Mouse (Mus musculus) monocyte, adult 2 months (primary cell): ENCODE results near the gene Wnt9a.

Experiments
- DNase-seq, 2 experiments: peaks; one replicate each; pipeline ENCODE4 v3.0.0; 2022; ENCODE audit warnings: low spot score in 2 of 2, low read depth in 1 of 2

Wnt9a gene

DNA sequence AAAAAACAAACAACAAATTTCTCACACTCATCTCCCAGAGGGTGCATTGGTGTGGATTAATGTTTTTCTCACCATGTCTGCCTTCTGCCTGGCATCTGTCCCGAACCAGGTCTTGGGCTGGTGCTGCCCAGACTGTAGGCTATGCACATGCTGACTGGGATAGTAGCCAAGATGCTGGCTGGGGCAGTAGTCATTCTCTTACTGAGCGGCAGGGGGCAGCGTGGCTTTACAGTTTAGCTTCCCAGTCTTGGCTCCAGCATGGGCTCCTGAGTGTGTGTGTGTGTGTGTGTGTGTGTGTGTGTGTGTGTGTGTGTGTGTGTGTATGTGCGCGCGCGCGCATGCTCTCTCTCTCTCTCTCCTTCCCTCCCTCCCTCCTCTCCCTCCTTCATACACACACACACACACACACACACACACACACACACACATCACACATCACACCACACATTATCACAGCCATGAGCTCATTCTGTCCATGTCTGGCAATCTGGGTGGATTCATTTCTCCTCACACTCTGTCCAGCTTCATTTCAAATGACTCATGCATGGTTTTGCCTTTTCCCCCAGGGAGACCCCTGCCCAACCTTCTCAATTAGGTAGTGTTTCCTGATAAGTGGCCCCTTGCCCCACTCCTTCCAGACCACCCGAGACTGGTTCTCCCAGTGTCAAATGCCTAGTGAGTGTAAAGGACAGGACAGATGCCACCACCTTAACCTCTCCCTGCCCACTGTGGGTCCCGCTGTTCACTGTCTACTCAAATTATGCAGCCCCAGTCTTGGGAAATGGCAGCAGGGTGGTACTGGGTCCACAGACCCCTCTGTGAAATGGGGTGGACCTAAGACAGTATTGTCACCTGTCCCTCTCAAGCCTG is 3.8 kb upstream of the Wnt9a start:
- no peak for DNase-seq

DNA sequence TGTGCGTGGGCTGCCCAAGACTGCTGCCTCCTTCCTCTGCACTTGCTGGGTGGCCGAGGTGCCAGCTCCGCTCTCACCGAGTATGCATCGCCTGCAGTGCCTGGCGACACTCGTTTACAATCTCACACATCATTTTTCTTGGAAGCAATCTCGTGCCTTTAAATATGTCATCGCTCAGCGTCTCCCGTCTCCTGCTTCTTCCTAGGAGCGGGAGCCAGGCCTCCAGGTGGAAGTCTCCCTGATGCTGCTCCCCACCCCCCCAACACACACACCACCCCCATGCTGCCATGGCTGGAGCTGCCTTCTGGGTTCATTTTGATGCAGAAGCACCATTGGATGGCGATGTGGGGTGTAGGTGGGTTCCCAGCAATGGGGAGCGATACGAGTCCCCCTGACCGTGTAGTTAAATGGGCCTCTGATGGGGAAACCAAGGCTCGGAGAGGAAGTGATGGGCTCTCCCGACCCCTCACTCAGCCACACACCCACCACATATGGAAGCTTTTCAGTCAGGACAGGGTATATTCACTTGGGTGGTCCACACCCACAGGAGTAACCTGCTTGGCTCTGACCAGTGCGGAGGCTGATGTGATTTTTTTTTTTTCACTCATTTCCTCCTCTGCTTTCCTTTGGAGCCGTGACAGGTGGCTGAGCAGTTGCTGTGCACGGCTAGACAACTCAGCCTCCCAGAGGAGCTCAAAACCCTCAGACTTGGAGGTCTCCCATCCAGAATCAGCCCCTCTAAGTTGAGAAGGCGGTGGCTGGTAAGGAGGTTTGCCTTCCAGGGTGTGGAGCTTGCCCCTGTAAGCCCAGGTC is 1.5 kb upstream of the Wnt9a start:
- no peak for DNase-seq

DNA sequence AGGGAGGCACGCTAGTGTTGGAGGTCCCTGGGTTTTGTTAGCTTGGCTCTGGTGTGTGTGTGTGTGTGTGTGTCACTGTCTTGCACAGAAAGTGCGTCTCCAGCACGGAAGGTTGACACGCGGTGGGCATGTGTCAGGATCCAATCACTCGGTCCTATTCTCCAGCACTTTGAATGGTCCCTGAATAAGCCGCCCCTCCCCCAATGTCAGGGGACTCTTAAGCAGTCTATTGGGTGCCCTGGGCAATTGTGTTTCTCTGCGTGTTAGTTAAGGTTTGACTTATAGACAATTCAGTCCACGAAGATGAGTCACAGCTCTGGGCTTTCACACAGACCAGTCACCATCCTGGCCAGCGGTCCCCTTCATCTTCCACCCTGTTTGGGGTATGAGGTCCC is 910 bp upstream of the Wnt9a start:
- no peak for DNase-seq

DNA sequence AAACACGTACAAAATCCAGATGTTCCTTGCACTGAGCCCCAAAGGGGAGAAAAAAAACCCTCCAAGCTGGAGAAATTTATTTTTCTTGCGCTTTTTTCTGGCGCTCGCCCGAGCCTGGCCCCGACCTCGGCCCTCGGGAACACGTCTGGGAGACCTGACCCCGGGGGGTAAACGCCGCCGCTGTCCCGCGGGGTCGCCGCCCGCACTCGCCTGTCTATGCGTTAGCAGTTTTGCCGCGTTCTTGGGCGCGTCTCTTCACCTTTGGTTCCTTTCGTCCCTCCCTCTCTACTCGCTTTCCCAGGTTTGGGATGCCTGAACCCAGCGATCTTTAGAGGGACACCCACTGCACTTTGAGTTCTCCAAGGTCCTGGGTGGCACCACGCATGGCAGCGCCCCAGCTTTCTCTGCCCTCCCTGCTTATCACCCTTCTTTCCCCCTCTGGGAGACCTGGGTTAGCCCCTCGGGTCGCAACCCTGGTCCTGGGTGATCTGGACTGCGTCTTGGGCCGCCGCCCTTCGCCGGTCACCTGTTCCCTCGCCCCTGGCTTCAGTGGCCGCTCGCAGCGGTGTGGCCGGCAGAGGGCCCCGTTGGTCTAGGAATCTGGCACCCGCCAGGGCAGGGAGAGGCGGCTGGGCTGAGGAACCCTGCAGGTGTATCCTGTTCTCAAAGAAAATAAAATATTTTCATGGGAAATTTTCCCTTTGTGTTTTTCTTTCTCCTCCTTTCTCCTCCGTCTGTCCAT is 865 bp downstream of the Wnt9a start:
- DNase-seq: no peak

DNA sequence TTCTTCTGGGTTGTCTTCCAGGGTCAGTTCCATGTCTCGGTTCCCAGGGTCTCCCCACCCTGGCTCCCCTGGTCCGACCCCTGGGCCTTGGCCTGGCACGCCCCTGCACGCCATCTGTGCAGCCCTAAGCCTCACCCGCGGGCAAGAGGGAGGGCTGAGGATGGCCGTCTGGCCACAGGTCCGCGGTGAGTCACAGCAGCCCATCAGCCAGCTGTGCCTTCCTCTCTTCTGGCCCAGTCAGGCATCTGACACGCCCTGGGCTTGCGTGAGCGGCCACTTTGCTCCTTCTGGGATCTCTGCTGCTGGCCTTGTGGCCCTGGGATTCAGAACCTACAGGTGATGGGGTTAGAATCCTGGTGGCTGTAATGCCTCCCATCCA is 1.4 kb downstream of the Wnt9a start:
- DNase-seq: no peak

DNA sequence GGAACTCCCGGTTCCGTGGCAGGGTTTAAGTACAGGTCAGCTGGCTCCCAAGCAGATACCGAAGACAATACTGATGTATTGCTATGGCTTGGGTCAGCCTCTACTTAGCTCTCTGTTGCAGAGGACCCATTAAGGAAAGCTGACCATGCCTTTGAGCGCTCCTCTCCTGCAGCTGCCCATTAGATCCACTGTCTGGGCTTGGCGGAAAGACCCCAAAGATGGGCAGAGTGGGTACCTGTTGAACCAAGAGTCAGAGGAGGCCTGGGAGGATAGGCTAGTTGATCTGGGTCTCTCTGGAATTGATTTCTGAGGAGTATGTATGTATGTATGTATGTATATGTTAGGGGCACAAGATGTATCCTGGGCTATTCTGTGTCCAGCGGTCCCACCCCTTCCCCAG is 1.9 kb downstream of the Wnt9a start:
- no peak for DNase-seq

DNA sequence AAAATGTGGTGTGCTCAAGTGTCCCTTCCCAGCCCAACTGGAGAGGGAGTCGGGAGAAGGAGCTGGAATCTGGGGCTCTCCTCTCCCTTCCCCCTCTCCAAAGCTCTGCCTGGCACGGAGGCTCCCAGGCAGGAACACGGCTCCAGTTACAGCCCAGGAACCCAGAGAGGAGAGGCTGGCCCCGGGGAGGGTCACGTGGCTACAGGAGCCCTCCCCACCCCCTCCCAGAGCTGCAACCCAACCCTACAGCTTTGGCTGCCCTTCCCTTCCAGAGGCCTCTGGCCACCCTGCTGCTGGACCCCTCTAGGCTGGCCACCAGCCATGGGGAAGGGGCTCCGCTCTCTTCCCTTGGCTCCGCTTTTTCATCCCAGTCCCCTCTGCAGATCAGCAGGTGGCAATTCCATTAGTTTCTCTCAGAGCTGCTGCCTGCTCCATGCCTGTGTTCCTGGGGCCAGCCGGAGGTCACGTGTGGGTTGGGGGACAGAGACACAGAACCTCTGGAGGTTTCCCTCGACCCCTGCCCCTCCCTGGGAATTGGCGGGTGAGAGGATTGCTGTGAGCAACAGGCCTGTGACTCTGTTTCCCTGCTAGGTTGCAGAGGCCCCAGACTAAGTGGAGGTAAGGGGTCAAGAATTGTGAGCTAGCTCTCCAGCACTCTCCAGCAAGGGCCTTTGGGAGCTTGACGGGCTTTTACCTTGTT is 2.5 kb downstream of the Wnt9a start:
- no peak for DNase-seq

DNA sequence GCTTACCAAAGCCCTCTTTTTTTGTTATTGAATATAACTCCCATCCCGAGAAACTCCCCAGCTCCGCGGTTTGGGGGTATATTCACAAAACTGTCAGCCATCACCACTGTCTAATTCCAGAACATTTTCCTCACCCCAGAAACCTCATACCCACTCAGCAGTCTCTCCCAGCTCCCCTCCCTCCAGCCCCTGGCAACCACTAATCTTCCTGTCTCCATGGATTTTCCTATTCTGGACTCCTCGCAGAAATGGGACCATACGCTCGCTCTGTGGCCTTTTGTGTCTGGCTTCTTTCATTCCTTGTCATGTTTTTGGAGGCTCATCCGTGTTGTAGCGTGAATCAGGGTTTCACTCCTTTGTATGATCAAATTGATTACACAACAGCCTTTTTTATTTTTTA is 3.2 kb downstream of the Wnt9a start:
- no peak for DNase-seq

DNA sequence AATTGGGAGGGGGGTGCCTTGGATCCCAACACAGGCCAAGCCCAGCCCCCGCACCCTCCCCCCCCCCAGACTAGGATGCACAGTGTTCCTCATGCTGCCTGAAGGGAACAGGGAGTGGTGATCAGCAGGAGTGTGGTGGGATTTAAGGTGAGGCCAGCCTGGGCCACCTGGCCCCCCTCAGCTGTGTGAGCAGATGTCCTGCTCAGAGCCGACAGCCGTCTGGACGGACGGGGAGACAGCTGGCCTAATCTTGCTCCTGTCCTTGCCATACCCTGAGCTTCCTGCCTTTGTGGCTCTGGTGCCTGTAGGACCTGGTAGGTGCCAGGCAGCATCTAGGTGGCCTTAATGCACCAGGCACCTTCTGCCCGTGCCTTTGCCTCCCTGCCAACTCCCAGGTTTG is 5.3 kb downstream of the Wnt9a start:
- no peak for DNase-seq

DNA sequence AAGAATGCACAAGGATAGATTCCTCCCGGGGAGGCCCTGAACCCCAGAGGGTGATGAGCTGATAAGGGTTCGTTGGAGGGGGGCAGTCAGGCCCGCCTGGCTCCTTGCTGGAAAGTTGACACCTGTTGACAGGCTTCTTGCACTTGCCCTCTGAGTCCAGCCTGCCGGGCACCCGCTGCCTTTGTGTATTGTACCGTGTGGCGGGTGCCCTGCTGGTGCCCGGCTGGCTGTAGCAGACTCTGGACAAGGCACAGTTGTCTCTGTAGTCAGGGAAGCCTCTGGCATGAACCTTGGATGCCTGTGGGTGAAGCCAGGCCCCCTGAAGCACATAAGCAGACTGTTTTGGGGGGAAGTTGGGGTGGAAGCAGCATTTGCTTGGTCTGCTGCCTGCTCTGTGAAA is 5.8 kb downstream of the Wnt9a start:
- DNase-seq: no peak

DNA sequence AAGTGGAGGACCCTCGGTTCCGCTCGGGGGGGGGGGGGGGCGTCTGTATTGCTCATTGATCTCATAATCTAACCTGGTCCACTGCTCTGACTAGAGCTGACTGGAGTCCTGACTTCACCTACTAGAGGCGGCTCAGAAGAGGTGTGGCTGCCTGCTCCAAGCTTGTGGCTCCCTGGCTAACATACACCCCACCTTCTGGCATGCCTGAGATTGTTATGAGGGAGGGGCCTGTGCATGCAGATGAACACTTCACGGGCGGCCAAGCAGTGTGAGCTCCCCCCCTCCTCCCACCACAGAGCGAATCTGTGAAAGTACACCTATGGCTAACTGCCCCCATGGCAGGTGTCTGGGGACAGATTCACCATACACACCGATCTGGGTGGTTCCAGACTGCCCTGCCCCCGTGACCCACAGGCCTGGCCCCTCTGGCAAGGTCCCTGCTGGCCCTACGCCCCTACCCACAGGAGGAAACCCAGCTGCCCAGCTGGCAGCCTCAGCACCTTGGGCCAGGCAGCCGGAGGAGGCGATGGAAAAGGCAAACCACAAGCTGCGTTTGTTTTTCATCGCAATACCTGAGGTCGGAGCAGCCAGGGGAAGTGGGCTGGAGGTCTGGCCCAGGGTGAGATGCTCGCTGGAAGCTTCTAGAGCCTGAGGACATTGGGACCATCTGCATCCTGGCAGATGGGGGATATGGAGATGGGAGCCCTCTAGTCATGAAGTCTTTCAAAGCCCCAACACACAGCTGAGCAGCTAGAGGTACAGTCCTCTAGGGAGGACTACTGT is 6.5 kb downstream of the Wnt9a start:
- DNase-seq: no peak

DNA sequence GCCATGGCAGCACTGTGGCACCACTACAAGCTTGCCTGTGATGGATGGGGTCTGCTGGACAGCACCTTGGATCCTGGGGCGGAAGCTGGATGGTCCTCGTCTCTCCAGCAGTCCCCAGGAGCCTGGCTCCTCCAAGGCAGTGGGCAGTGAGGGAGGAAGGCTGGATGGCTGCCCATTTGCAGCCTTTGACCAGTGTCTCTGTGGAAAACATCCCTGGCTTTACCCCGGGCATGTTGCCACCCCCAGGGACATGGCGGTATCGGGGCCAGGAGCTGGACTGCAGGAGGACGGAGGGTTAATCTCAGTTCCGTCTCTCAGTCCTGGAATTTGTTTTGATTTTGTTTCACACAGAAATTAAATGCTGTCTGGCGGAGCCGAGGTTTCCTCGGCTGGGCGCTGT is 7.2 kb downstream of the Wnt9a start:
- no peak for DNase-seq

DNA sequence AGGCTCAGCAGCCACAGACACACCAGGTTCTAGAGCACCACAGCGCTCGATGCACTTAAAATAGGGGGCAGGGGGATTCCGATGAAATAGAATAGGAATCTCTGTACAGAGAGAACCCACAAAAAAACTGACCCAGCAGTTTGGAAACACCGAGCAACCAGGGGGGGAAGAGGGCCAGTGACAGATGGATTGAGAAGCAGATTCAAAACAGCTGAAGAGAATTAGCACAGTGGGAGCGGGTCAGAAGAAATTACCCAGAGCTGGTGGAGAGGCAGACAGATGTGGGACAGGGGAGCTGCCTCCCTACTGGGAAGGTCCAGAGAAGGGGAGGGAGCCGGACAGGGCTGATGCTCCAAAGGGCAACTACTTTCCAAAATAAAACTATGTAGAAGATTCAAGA is 9.8 kb downstream of the Wnt9a start:
- no peak for DNase-seq

DNA sequence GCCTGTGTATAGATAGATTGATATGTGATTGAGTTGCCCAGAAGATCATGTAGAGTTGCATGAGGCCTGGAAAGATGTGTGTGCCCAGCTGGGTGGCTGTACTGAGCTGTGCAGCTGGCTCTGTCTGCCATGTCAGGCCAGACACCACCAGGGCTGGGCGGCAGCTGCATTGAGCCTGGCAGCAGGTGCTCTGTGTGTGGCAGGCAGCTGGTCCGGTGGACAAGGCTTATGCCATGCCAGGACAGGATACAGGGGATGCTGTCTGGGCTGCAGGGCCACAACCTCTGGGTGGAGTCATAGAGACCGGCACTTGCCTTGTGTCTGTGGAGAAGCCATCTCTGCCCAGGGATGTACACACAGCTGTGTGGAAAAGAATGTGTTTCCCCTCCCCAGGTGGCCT is 16.3 kb downstream of the Wnt9a start:
- no peak for DNase-seq

DNA sequence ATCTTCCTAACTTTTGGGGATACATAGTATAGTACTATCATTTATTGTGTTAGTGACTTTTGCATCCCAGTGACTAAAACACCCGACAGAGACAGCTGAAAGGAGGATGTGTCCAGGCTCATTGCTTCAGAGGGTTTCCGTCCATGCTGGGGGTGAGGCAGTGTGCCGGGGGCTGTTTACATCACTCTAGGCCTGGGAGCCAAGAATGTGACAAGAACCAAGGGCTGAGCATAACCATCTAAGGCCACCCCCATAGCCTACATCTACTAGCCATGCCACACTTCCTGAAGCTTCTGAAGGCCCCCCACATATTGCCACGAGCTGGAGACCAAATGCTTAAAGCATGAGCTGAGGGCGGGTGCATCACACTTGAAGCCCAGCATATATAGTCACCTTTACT is 18.0 kb downstream of the Wnt9a start:
- DNase-seq: no peak

DNA sequence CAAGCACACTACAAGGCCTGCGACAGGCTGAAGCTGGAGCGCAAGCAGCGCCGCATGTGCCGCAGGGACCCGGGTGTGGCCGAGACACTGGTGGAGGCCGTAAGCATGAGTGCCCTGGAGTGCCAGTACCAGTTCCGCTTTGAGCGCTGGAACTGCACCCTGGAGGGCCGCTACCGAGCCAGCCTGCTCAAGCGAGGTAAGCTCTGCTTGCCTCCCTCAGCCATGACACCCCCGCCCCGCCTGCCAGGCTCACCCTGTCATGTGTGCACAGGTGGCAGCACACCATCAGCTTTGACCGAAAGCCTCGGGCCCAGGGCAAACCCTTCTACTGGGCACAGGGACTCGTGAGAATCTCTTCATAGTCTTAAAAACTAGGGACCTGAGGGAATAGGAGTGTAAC is 20.9 kb downstream of the Wnt9a start:
- DNase-seq: no peak

DNA sequence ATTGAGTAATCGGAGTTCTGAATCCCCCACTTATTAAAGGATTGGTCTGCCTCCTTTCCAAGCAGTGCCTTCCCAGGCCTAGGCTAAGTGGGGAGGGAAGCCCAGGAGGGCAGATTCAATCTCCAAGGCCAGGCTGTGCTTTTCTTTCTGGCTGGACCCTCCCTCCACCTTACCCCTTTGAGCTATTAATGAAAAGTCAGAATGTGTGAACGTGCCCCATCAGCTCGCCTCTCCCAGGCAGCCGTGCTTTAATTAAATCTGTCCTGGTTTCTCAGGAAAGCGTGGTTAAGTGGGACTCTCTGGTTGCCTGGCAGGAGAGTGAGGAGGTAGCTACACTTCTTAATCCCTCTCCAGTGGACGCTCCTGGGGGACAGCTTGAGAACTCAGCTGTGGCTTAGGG is 22.9 kb downstream of the Wnt9a start:
- DNase-seq: no peak

DNA sequence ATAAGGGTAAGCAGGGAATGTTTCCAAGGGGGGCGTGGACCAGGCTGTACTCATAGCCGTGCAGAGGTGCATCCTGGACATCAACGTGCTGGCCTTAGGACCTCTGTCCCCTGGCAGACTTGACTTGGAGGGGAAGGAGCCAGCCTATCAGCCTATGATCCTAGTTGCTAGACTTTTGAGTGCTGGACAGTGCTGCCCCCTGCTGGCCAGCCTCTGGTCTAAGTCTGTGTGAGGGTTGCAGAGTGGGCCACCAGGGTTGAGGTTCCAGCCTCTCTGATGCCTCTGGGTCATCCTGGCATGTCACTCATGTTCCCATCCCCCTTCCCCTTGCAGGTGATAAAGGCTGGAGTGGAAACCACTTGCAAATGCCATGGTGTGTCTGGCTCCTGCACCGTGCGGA is 23.8 kb downstream of the Wnt9a start:
- DNase-seq: no peak

DNA sequence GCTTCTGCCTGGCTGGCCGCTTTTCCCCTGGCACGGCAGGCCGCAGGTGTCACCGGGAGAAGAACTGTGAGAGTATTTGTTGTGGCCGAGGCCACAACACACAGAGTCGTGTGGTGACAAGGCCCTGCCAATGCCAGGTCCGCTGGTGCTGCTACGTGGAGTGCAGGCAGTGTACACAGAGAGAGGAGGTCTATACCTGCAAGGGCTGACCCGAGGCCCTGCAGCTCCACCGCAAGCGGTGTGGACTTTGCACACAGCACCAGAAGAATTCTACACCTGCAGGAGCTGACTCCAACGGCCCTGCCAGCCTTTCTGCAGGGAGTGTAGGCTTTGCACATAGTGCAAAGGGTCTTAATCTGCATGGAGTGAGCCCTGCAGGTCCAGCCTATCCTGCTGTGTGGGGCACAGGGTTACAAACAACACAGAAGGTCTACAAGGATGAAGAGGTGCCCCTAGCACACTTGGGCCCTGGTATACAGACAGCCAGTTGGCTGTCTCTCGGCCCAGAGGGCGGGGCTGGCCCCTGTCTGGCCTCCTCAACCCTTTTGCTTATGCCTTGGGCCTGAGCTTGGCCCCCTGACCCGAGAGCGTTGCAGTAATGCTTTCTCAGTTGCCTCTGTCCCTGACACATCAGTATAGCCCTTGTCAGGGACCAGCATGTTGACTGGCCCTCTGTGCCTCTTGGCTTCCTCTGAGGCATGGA is 24.6 kb downstream of the Wnt9a start:
- DNase-seq: no peak

DNA sequence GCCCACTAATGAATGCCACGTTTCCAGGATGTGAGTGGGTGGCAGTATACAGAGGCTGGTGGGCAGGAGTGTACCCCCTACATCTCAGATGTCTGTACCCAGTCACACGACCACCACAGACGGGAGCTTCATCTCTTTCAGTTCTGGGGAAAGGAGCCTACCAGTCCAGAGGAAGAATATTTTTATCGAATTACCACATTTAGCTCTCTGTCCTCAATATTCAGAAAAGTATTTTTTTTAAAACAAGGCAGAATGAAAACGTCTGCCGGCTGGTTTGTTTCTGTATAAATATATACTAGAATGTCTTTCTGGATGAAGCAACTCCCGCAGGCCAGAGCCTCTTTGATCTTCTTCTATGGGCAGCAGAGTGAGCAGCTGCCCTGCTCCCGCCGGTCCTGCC is 26.2 kb downstream of the Wnt9a start:
- no peak for DNase-seq
